Mouse (Mus musculus) inflammation-experienced regulatory T-cells, adult 16 weeks (primary cell): ENCODE measurements around the gene Ptov1. TPM values are rescaled to one million over a fixed set of nuclear protein-coding genes. Genes with fewer than 3 reads are reported as not detected.

Experiments
- polyA plus RNA-seq: library from polyadenylated mRNA; unstranded; fragments of 100-300 nt; shearing (Covaris generic); gene quantifications from one replicate; pipeline ENCODE4 v1.2.1, GENCODE M21; 2017

The Ptov1 gene
- polyA plus RNA-seq: 10.1 TPM

DNA sequence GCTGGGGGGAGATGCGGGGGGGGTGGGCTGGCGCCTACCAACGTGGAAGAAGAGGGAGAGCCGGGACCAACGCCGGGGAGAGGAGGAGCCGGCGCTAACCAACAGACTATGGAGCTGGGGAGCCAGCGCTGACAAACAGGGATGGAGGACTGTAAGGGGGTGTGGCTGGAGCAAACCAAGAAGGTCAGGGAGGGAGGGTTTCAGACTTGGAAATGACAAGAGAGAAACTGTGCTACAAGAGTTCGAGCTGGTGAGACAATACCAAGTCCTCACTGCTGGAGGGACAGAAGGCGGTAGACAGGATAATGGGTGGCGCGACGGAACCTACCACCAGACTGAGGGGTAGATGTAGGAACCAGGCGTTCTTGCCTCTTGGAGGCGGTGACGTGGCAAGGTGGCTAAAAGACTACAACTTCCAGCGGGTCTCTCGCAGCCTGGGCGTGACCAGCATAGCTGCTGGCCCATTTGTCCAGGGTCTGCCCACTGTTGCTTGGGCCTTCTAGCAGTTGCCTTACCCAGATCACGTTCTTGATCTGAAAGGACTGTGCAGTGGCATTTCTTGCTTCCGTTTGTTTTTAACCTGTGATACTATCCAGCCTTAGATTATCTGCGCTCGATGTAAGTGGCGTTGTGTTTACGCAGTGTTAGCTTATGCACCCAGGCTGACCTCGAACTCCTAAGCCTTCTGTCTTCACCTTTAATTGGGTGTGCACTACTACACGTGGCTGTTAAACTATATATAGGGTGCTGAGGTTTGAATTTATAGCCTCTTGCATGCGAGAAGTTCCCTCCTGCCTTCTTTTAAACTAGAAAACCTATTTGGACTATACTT lies at the start of gene Ptov1:
TSS of gene Ptov1 (minus strand) at position 92 of the 832 bp plus-strand sequence.

DNA sequence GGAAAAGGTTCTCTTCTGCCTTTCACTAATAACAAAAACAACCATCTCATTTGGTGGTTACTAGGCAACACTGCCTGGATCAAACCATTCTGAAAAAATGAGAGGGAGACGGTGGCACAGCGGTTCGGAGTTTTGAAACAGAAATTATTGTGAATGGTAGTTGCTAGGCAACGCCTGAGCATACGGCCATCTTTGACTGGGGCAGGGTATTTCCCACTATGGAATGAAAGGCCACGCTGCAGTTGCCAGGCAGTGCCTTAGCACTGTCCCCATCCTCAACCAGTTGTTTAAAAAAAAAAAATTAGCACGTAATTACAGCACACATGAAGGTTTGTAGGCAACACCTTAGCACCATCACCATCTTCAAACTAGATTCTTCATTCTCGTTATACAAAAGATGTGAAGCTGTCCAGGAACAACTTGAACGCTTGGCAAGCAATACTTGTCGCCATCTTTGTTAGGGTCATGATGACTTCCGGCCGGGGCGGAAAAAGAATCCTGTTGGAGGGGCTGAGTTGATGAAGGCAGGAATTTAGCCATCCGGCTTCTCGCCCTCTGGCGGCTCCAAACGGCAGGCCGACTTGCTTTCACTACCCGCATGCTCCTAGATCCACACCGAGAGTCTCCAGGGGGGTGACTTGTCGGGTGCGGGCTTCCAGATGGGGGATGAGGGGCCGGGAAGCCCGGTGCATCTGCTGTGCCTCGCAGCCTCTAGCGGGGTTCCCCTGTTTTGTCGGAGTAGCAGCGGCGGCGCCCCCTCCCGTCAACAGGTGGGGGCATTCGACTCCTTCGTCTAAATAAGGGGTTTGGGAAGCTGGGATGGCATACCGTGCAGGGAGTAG lies 26.2 kb upstream of the Ptov1 start, which contains the start of gene Fuz:
TSS of gene Fuz (plus strand) at position 487 of the 842 bp plus-strand sequence.

GRCm38 (mm10) chr7:44892276-44892921 lies 22.8 kb upstream of the Ptov1 start, which contains the start of gene Med25:
Med25 (minus strand) TSS chr7:44892712.

GRCm38 (mm10) chr7:44857042-44857552 lies 12.5 kb downstream of the Ptov1 start, which contains the start of gene Pnkp:
Pnkp (plus strand) TSS chr7:44857139.

GRCm38 (mm10) chr7:44848561-44849415 lies 20.8 kb downstream of the Ptov1 start, which contains the start of the genes Akt1s1 and Tbc1d17:
Akt1s1 (plus strand) TSS chr7:44848991.
Tbc1d17 (minus strand) TSS chr7:44849079.

DNA sequence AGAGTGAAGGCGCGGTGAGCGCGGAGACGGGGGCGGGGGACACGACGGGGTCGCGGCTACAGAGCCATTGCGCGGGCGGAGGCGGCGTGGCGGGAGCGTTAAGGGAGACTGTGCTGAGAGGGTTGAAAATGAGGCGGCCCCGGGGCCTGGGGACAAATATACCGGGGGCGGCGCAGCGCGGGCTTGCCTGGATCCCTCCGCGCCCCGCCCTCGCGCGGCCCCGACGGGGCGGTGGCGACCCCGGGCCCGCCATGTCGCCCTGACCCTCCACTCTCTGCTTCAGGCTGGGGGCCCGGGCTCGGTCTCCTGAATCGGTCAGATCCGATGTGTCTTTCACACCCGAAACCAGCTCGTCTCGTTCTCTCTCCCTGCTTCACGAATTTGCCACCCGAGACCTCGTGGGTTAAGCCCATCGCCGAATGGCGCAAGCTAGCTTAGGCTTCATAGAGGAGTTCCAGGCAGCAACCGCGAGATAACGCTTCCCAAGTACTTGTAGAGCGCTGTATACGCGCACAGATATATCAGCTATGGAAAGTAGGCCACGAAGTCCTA lies 53.0 kb downstream of the Ptov1 start, which contains the start of gene Atf5:
TSS of gene Atf5 (minus strand) at position 189 of the 552 bp plus-strand sequence.

GRCm38 (mm10) chr7:44815721-44816469 lies 53.7 kb downstream of the Ptov1 start, which contains the start of the genes Nup62 and Il4i1:
Nup62 (plus strand) TSS chr7:44816088.
Il4i1 (plus strand) TSS chr7:44816387.

Other genes starting within 250 kb of the Ptov1 start
- not detected for gene Myh14, start 198.9 kb downstream of the Ptov1 start, polyA plus RNA-seq
- gene Izumo2, start 161.0 kb downstream of the Ptov1 start, polyA plus RNA-seq: not detected
- 116 TPM for gene Vrk3, start 121.4 kb downstream of the Ptov1 start, polyA plus RNA-seq
- 0.51 TPM for gene Zfp473, start 118.7 kb downstream of the Ptov1 start, polyA plus RNA-seq
- gene Nup62, start 53.7 kb downstream of the Ptov1 start, polyA plus RNA-seq: 63.1 TPM
- gene Il4i1, start 53.4 kb downstream of the Ptov1 start, polyA plus RNA-seq: 2.9 TPM
- 0.22 TPM for gene Atf5, start 53.1 kb downstream of the Ptov1 start, polyA plus RNA-seq
- gene Akt1s1, start 20.8 kb downstream of the Ptov1 start, polyA plus RNA-seq: 20.5 TPM
- gene Tbc1d17, start 20.7 kb downstream of the Ptov1 start, polyA plus RNA-seq: 114 TPM
- gene Pnkp, start 12.6 kb downstream of the Ptov1 start, polyA plus RNA-seq: 112 TPM
- 52.0 TPM for gene Med25, start 22.9 kb upstream of the Ptov1 start, polyA plus RNA-seq
- 52.1 TPM for gene Fuz, start 26.3 kb upstream of the Ptov1 start, polyA plus RNA-seq
- 36.1 TPM for gene Ap2a1, start 59.7 kb upstream of the Ptov1 start, polyA plus RNA-seq
- gene Tsks, start 73.4 kb upstream of the Ptov1 start, polyA plus RNA-seq: not detected
- gene Cpt1c, start 105.1 kb upstream of the Ptov1 start, polyA plus RNA-seq: 0.72 TPM
- 180 TPM for gene Prmt1, start 116.8 kb upstream of the Ptov1 start, polyA plus RNA-seq
- gene Irf3, start 127.9 kb upstream of the Ptov1 start, polyA plus RNA-seq: 248 TPM
- gene Bcl2l12, start 128.9 kb upstream of the Ptov1 start, polyA plus RNA-seq: 29.1 TPM
- 27.6 TPM for gene Scaf1, start 146.6 kb upstream of the Ptov1 start, polyA plus RNA-seq
- 15.1 TPM for gene Rras, start 148.2 kb upstream of the Ptov1 start, polyA plus RNA-seq
- gene Prr12, start 183.1 kb upstream of the Ptov1 start, polyA plus RNA-seq: 3.5 TPM
- gene Nosip, start 192.6 kb upstream of the Ptov1 start, polyA plus RNA-seq: 127 TPM
- gene Prrg2, start 192.9 kb upstream of the Ptov1 start, polyA plus RNA-seq: 3.2 TPM
- gene Rcn3, start 222.4 kb upstream of the Ptov1 start, polyA plus RNA-seq: 159 TPM
- gene Fcgrt, start 234.1 kb upstream of the Ptov1 start, polyA plus RNA-seq: 6.5 TPM